In the genomic region with DNA sequence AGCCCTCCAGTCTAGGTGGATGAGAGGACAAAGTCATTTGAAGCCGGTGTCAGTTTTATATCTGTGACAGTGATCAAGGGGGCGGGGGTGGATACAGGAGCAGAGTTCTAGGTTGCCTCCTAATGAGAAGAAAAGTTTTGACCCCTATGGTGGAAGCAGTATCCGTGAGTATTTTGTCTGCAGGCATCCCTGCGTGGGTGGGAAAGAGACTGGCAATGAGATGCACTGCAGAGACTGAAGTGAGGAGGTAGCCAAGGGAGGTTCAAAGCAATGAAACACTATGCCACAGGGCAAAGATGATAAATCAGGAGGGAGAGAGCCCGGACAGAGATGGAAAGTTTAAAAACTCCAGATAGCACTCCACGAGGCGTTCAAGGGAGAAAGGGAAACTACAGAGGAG, we compare ENCODE assay signal across 23 mouse cellular contexts.
"Had no signal": no experiment of that assay in that cellular context is flagged by ENCODE, and none has a peak within 500 bp of the region (broad histone marks: within the 10 kb centered on the region; RNA-seq: fewer than 3 reads in every experiment).

No protein-coding gene starts in this region.

- H3K4me1 ChIP-seq: heart, embryonic 13.5 days; heart, embryonic 15.5 days; hindbrain, embryonic 13.5 days; hindbrain, embryonic 15.5 days; limb, embryonic 13.5 days; limb, embryonic 15.5 days; liver, embryonic 12.5 days had no signal

- H3K36me3 ChIP-seq: heart, embryonic 13.5 days; heart, embryonic 15.5 days; hindbrain, embryonic 13.5 days; hindbrain, embryonic 15.5 days; limb, embryonic 13.5 days; limb, embryonic 15.5 days; liver, embryonic 12.5 days had no signal

- H3K27ac ChIP-seq: heart, adult 2 months; heart, embryonic 13.5 days; heart, embryonic 15.5 days; hindbrain, embryonic 13.5 days; hindbrain, embryonic 15.5 days; hindbrain, postnatal 0 days; limb, embryonic 13.5 days; limb, embryonic 15.5 days; liver, embryonic 12.5 days; liver, embryonic 14.5 days had no signal

- H3K9me3 ChIP-seq: heart, embryonic 13.5 days; heart, embryonic 15.5 days; hindbrain, embryonic 13.5 days; hindbrain, embryonic 15.5 days; limb, embryonic 13.5 days; limb, embryonic 15.5 days; liver, embryonic 12.5 days had no signal

- DNase-seq: gastrocnemius, postnatal 14 days; gastrocnemius, postnatal 36 days; heart, adult 11 months; heart, adult 2 months; heart, postnatal 14 days; heart, postnatal 36 days; kidney, adult 18-20 months; kidney, adult 8-10 months; kidney, postnatal 25 days; layer of hippocampus, adult 9-11 months; layer of hippocampus, postnatal 36 days; left cerebral cortex, postnatal 4 days had no signal

- H3K4me2 ChIP-seq: heart, embryonic 11.5 days; heart, embryonic 13.5 days; heart, embryonic 15.5 days; hindbrain, embryonic 13.5 days; hindbrain, embryonic 15.5 days; limb, embryonic 13.5 days; limb, embryonic 15.5 days; liver, embryonic 12.5 days had no signal

- ATAC-seq: hindbrain, postnatal 0 days; intestine, embryonic 16.5 days; liver, embryonic 12.5 days had no signal

- H3K4me3 ChIP-seq: heart, adult 2 months; heart, embryonic 13.5 days; heart, embryonic 15.5 days; hindbrain, embryonic 13.5 days; hindbrain, embryonic 15.5 days; limb, embryonic 13.5 days; limb, embryonic 15.5 days; liver, embryonic 12.5 days had no signal

- H3K9ac ChIP-seq: heart, embryonic 13.5 days; heart, embryonic 15.5 days; hindbrain, embryonic 13.5 days; hindbrain, embryonic 15.5 days; limb, embryonic 13.5 days; limb, embryonic 15.5 days; liver, embryonic 12.5 days; liver, embryonic 14.5 days had no signal

- H3K27me3 ChIP-seq: heart, embryonic 13.5 days; heart, embryonic 15.5 days; hindbrain, embryonic 13.5 days; hindbrain, embryonic 15.5 days; limb, embryonic 13.5 days; limb, embryonic 15.5 days; liver, embryonic 12.5 days had no signal
